Mouse (Mus musculus): ENCODE measurements around the gene Cox11. TPM values are rescaled to one million over a fixed set of nuclear protein-coding genes. Genes with fewer than 3 reads are reported as not detected.

Gene Cox11
- polyA plus RNA-seq, 1 experiment from 2014 or later, result 41.7 TPM

DNA sequence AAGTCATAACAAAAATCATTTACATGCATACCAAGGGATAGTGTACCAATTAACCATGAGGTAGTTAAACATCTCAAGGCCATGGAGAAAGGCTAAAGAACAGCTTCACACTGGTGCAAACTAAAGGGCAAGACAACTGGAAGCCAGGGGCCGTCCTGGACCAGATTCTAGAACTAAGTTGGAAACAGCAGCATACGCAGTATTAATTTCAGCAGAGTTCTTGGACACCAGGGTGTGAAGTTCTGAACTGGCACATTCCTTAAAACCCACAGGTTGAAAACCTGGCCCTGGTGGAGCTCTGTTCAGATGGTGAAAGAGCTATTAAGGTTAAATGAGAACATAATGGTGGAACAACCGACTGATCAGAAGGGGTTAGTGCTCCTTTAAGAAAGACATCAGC is 3.3 kb upstream of the Cox11 start:
- Histone ChIP-seq H3K27me3 (ENCODE audit: low read depth, poor library complexity, severe bottlenecking) (no peaks in the 10 kb centered on the region), H3K4me1 (peaks cover 13% of the 10 kb centered on the region), H3K36me3 (peaks cover 18% of the 10 kb centered on the region), H3K4me3 (no peak overlapping the region), H3K27ac (no peak overlapping the region), H3K9me3 (replicated peaks) (no peaks in the 10 kb centered on the region)
- no peak for DNase-seq (ENCODE audit: low spot score)
- WGBS, result 90% methylated on average over 3 of the region's 3 CpGs

- Histone ChIP-seq H3K4me3 (peak overlapping the region; percentile 84), H3K9me3 (replicated peaks) (no peaks in the 10 kb centered on the region), H3K27me3 (ENCODE audit: low read depth, poor library complexity, severe bottlenecking) (no peaks in the 10 kb centered on the region), H3K36me3 (peaks cover 35% of the 10 kb centered on the region), H3K27ac (peak overlapping the region; percentile 98), H3K4me1 (peaks cover 14% of the 10 kb centered on the region)
- DNase-seq (ENCODE audit: low spot score), result no peak
- under 1% methylated on average over 47 of the region's 54 CpGs for WGBS
Observed at GRCm38 (mm10) chr11:90638312-90638830, 398 bp downstream of the Cox11 start.

DNA sequence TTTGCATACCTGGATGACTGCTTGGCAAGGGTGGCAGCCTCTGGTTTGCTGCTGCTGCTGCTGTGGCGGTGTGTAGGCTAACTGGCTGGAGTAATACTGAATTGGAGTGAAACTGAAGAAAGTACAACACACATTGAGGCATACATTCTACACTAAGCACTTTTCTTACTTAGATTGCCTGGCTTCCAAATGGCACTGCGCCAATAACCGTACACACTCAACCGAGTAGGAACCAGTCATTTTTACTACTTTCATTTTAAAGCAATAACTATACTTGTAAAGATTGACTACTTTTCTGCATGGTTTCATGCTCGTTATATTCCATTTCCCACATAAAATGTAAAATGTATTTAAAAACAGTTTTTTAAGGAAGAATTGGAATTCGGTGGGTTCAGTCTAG is 11.8 kb downstream of the Cox11 start:
- no peak overlapping the region for H3K27ac ChIP-seq
- DNase-seq (ENCODE audit: low spot score), result no peak
- H3K4me1 ChIP-seq, result no peaks in the 10 kb centered on the region
- H3K27me3 ChIP-seq (ENCODE audit: low read depth, poor library complexity, severe bottlenecking), result no peaks in the 10 kb centered on the region
- 94% methylated on average over 6 of the region's 6 CpGs for WGBS
- peaks cover 61% of the 10 kb centered on the region for H3K36me3 ChIP-seq
- H3K4me3 ChIP-seq, result no peak overlapping the region
- no peaks in the 10 kb centered on the region for H3K9me3 ChIP-seq (replicated peaks)

- H3K4me3 ChIP-seq, result no peak overlapping the region
- no peak overlapping the region for H3K27ac ChIP-seq
- H3K36me3 ChIP-seq, result peaks cover 55% of the 10 kb centered on the region
Observed at GRCm38 (mm10) chr11:90650231-90650885, 12.4 kb downstream of the Cox11 start.

GRCm38 (mm10) chr11:90652603-90653002 is 14.6 kb downstream of the Cox11 start:
- no peak for DNase-seq (ENCODE audit: low spot score)
- no peak overlapping the region for H3K4me3 ChIP-seq
- peaks cover 47% of the 10 kb centered on the region for H3K36me3 ChIP-seq
- no peaks in the 10 kb centered on the region for H3K27me3 ChIP-seq (ENCODE audit: low read depth, poor library complexity, severe bottlenecking)
- 97% methylated on average over 4 of the region's 4 CpGs for WGBS
- H3K9me3 ChIP-seq (replicated peaks), result no peaks in the 10 kb centered on the region
- no peaks in the 10 kb centered on the region for H3K4me1 ChIP-seq
- H3K27ac ChIP-seq, result no peak overlapping the region

More at GRCm38 (mm10) chr11:90650231-90650885, 12.4 kb downstream of the Cox11 start:
- Histone ChIP-seq H3K9me3 (replicated peaks) (no peaks in the 10 kb centered on the region), H3K27me3 (ENCODE audit: low read depth, poor library complexity, severe bottlenecking) (no peaks in the 10 kb centered on the region), H3K4me1 (no peaks in the 10 kb centered on the region)
- DNase-seq (ENCODE audit: low spot score), result no peak
- 80% methylated on average over 9 of the region's 9 CpGs for WGBS

DNA sequence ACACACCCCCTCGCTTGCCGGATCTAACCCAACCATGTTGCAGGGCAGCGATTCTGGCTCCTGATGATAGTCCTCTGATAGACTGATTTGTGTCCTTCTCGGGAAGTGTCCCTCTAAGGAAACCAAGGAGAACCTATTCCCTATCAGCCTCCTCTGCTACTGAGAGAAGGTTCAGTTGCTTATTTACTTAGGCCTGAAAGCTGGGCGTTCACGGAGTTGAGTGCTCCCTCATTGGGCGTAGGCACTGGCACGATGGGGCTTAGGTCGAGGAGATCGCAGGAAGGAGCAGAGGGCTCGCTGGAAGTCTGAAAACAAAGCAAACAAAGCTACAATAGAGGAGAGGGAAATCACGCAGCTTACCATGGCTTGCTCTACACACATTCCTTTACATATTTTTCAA is 19.6 kb downstream of the Cox11 start:
- no peaks in the 10 kb centered on the region for H3K9me3 ChIP-seq (replicated peaks)
- H3K27me3 ChIP-seq (ENCODE audit: low read depth, poor library complexity, severe bottlenecking), result no peaks in the 10 kb centered on the region
- H3K4me1 ChIP-seq, result no peaks in the 10 kb centered on the region
- H3K36me3 ChIP-seq, result peaks cover 22% of the 10 kb centered on the region
- H3K27ac ChIP-seq, result no peak overlapping the region
- no peak for DNase-seq (ENCODE audit: low spot score)
- WGBS, result 93% methylated on average over 12 of the region's 12 CpGs
- no peak overlapping the region for H3K4me3 ChIP-seq

GRCm38 (mm10) chr11:90660662-90661061 is 22.7 kb downstream of the Cox11 start:
- 64% methylated on average over 4 of the region's 4 CpGs for WGBS
- Histone ChIP-seq H3K4me3 (no peak overlapping the region), H3K27ac (no peak overlapping the region), H3K4me1 (peaks cover 23% of the 10 kb centered on the region), H3K27me3 (ENCODE audit: low read depth, poor library complexity, severe bottlenecking) (no peaks in the 10 kb centered on the region), H3K36me3 (peaks cover 18% of the 10 kb centered on the region), H3K9me3 (replicated peaks) (no peaks in the 10 kb centered on the region)
- DNase-seq (ENCODE audit: low spot score), result no peak

GRCm38 (mm10) chr11:90663052-90663451 is 25.1 kb downstream of the Cox11 start:
- H3K4me3 ChIP-seq, result no peak overlapping the region
- H3K9me3 ChIP-seq (replicated peaks), result no peaks in the 10 kb centered on the region
- no peaks in the 10 kb centered on the region for H3K27me3 ChIP-seq (ENCODE audit: low read depth, poor library complexity, severe bottlenecking)
- 65% methylated on average over 3 of the region's 3 CpGs for WGBS
- H3K27ac ChIP-seq, result no peak overlapping the region
- DNase-seq (ENCODE audit: low spot score), result no peak
- H3K4me1 ChIP-seq, result peaks cover 24% of the 10 kb centered on the region
- 0 out of 2 replicates have a peak, but pooled peaks cover 3% of the 10 kb centered on the region for H3K36me3 ChIP-seq

DNA sequence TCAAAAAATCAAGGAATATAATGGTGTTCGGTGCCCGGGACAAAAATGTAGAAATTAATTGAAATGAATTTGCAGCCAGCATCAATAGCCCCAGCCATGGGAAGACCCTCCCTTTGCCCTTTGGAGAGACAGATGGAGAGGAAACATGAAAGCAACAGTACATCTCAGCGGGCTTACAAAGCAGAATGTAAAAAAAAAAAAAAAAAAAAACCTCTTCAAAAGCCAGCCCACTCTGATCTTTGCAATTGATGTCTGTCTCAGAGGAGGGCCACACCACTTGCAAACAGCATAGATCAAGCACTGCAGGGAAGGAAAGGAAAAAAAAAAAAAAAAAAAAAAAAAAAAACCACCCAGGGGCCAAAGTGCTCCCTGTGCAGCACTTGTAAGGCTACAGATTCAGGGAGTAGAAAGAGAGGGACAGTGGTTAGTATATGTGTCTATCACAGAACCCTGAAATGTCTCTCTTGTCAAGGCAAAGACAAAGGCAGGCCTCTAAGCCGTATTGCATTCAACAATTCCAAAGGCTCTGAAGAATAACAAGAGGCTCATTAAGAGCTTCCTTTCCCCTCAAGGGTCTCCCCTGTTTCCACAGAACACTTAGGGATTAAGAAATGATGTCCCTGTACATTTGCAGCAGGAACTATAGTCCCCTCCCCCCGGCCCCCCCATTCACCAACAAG is 25.8 kb downstream of the Cox11 start:
- no peak overlapping the region for H3K4me3 ChIP-seq
- H3K36me3 ChIP-seq, result 0 out of 2 replicates have a peak, but pooled peaks cover 2% of the 10 kb centered on the region
- DNase-seq (ENCODE audit: low spot score), result no peak
- peaks cover 24% of the 10 kb centered on the region for H3K4me1 ChIP-seq
- 39% methylated on average over 5 of the region's 5 CpGs for WGBS
- H3K27ac ChIP-seq, result peak overlapping the region; percentile 66
- H3K27me3 ChIP-seq (ENCODE audit: low read depth, poor library complexity, severe bottlenecking), result no peaks in the 10 kb centered on the region
- no peaks in the 10 kb centered on the region for H3K9me3 ChIP-seq (replicated peaks)

DNA sequence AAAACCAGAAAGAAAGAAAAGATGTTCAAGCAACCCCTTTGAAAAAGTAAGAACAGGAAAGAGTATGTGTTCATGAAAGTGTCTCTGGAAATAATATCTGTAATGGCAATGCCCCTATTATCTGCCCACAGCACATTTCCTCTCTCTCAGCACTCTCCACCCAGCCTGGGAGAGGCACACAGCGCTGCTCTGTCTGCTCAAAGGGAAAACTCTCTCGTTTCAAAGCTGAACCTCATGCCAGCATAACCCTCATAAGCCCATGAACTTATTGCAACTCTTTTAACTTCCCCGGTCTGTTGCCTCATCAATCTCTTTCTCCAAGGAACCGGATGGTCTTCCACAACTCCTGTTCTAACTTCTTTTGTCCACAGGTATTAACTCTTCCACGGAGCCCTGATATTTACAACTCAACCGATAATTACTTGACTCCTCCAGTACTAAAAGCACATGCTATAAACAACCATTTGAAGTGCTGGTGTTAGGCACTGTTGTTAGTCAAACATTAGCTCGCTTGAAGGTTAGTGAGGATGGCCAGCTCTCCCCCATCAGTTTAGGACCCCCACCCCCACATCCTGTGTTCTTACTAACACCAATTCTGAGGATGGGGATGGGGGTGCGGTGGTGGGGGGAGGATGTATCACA is 26.5 kb downstream of the Cox11 start:
- Histone ChIP-seq H3K4me1 (peaks cover 24% of the 10 kb centered on the region), H3K9me3 (replicated peaks) (no peaks in the 10 kb centered on the region), H3K36me3 (0 out of 2 replicates have a peak, but pooled peaks cover 2% of the 10 kb centered on the region), H3K27ac (peak overlapping the region; percentile 66), H3K4me3 (no peak overlapping the region), H3K27me3 (ENCODE audit: low read depth, poor library complexity, severe bottlenecking) (no peaks in the 10 kb centered on the region)
- WGBS, result 6% methylated on average over 8 of the region's 8 CpGs
- no peak for DNase-seq (ENCODE audit: low spot score)

DNA sequence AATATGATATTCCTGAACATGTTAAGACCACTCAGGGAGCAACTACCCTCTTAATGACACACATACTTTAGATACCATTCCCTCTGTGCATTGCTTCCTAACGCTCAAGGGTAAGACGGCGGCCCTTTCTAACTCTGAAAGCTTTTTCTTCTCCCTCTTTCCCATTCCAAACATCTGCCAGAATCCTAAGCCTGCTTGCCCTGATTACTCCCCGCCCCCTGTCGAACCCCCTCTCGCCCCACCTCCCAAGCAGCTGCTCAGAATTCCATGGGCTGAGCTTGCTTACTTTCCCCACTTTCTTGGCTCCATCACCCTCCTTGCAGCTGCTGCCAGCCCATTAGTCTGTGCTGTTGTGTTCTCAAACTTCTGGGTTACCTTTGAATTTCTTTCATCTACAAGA is 27.2 kb downstream of the Cox11 start:
- peaks cover 24% of the 10 kb centered on the region for H3K4me1 ChIP-seq
- 0 out of 2 replicates have a peak overlapping the region, but pooled peaks have one; percentile 10 for H3K4me3 ChIP-seq
- H3K27me3 ChIP-seq (ENCODE audit: low read depth, poor library complexity, severe bottlenecking), result no peaks in the 10 kb centered on the region
- no peaks in the 10 kb centered on the region for H3K9me3 ChIP-seq (replicated peaks)
- peak overlapping the region; percentile 66 for H3K27ac ChIP-seq
- DNase-seq (ENCODE audit: low spot score), result peak; percentile 51
- WGBS, result 5% methylated on average over 6 of the region's 6 CpGs
- H3K36me3 ChIP-seq, result 0 out of 2 replicates have a peak, but pooled peaks cover 2% of the 10 kb centered on the region

- no peak overlapping the region for H3K4me3 ChIP-seq
- 0 out of 2 replicates have a peak, but pooled peaks cover 2% of the 10 kb centered on the region for H3K36me3 ChIP-seq
- 71% methylated on average over 3 of the region's 3 CpGs for WGBS
- no peaks in the 10 kb centered on the region for H3K27me3 ChIP-seq (ENCODE audit: low read depth, poor library complexity, severe bottlenecking)
- DNase-seq (ENCODE audit: low spot score), result no peak
- peaks cover 24% of the 10 kb centered on the region for H3K4me1 ChIP-seq
- 0 out of 2 replicates have a peak overlapping the region, but pooled peaks have one; percentile 25 for H3K27ac ChIP-seq
- H3K9me3 ChIP-seq (replicated peaks), result no peaks in the 10 kb centered on the region
Observed at GRCm38 (mm10) chr11:90666144-90666757, 28.3 kb downstream of the Cox11 start.

Measured in limb, embryonic 10.5 days (tissue).